Mouse (Mus musculus): ENCODE measurements around the gene Exosc1. TPM values are rescaled to one million over a fixed set of nuclear protein-coding genes. Genes with fewer than 3 reads are reported as not detected.
"Not testable (repeated sequence)": the region's sequence is repeated elsewhere in the genome, so short reads cannot be mapped to it uniquely, and the experiment has no call there.

Gene Exosc1
- polyA plus RNA-seq (2017; shearing (Covaris generic)): 100 to 1,000 TPM in 1 of 2 experiments, 10 to 100 TPM in 1; 75.9 to 103 TPM

- peak; percentile 99 for ATAC-seq
Measured at GRCm38 (mm10) chr19:41933179-41934086, at the start of gene Exosc1, which contains the start of gene Zdhhc16. TSS of gene Exosc1 (minus strand) at chr19:41933423. TSS of gene Zdhhc16 (plus strand) at chr19:41933480.

GRCm38 (mm10) chr19:41982791-41983150, 49.5 kb upstream of the Exosc1 start:
- ATAC-seq: no peak

GRCm38 (mm10) chr19:41981931-41982790, 48.9 kb upstream of the Exosc1 start:
- no peak for ATAC-seq

- peak; percentile 3 for ATAC-seq
Measured at GRCm38 (mm10) chr19:41981595-41981927, 48.3 kb upstream of the Exosc1 start, which contains the start of gene Ubtd1. TSS of gene Ubtd1 (plus strand) at chr19:41981763.

GRCm38 (mm10) chr19:41980819-41981594, 47.8 kb upstream of the Exosc1 start, which contains the start of gene Mms19:
TSS of gene Mms19 (minus strand) at chr19:41981157.
- peak; percentile 82 for ATAC-seq

- peak; percentile 26 for ATAC-seq
Measured at GRCm38 (mm10) chr19:41980422-41980818, 47.2 kb upstream of the Exosc1 start.

GRCm38 (mm10) chr19:41973891-41974794, 40.9 kb upstream of the Exosc1 start:
- ATAC-seq: no peak

GRCm38 (mm10) chr19:41969618-41970017, 36.4 kb upstream of the Exosc1 start:
- ATAC-seq: peak; percentile 76

- ATAC-seq: no peak
Measured at GRCm38 (mm10) chr19:41953574-41953973, 20.4 kb upstream of the Exosc1 start.

- ATAC-seq: no peak
Measured at GRCm38 (mm10) chr19:41952287-41952686, 19.1 kb upstream of the Exosc1 start.

GRCm38 (mm10) chr19:41943841-41944240, 10.6 kb upstream of the Exosc1 start:
- ATAC-seq: no peak

GRCm38 (mm10) chr19:41938539-41938938, 5.3 kb upstream of the Exosc1 start:
- no peak for ATAC-seq

- no peak for ATAC-seq
Measured at GRCm38 (mm10) chr19:41935921-41936320, 2.7 kb upstream of the Exosc1 start.

- no peak for ATAC-seq
Measured at GRCm38 (mm10) chr19:41934124-41934523, 901 bp upstream of the Exosc1 start.

- ATAC-seq: peak; percentile 45
Measured at GRCm38 (mm10) chr19:41932686-41933085, 537 bp downstream of the Exosc1 start.

- no peak for ATAC-seq
Measured at GRCm38 (mm10) chr19:41920412-41921067, 12.7 kb downstream of the Exosc1 start.

- no peak for ATAC-seq
Measured at GRCm38 (mm10) chr19:41919471-41919870, 13.8 kb downstream of the Exosc1 start.

GRCm38 (mm10) chr19:41916853-41917252, 16.4 kb downstream of the Exosc1 start:
- no peak for ATAC-seq

GRCm38 (mm10) chr19:41915294-41915693, 17.9 kb downstream of the Exosc1 start:
- ATAC-seq: no peak

- ATAC-seq: not testable (repeated sequence)
Measured at GRCm38 (mm10) chr19:41914592-41914882, 18.7 kb downstream of the Exosc1 start.

All from activated CD4-positive, CD25-positive, alpha-beta regulatory T cell, adult 4 months (primary cell).